Mouse (Mus musculus) megakaryocyte, embryonic 14.5 days (primary cell): ENCODE data around the gene Zbtb18.

Experiments used
- FLI1 ChIP-seq: IDR thresholded peaks from 2 replicates; pipeline ENCODE4 v1.6.1; 2012; ENCODE audit warnings: low read length, inconsistent platforms, mixed read lengths
- GATA1 ChIP-seq: IDR thresholded peaks from 3 replicates; pipeline ENCODE4 v1.6.1; 2012; ENCODE audit warnings: mixed read lengths, low read length, inconsistent platforms, borderline replicate concordance

- TF ChIP-seq GATA1 = no peak
- TF ChIP-seq FLI1 = no peak
Observed at GRCm38 (mm10) chr1:177491280-177491679, 49.1 kb downstream of the Zbtb18 start.
